Mouse (Mus musculus) C2C12 (cell line): ENCODE results near the gene Nav2. TPM values are rescaled to one million over a fixed set of nuclear protein-coding genes. Genes with fewer than 3 reads are reported as not detected.

Experiments used
- H3K27me3 ChIP-seq: one replicate; pipeline ENCODE4 v1.6.1; 2011; ENCODE audit not compliant: control insufficient read depth, insufficient read depth, insufficient read length
- H3K36me3 ChIP-seq: one replicate; pipeline ENCODE4 v1.6.1; 2011; ENCODE audit not compliant: control insufficient read depth, insufficient read depth
- H3K4me3 ChIP-seq: one replicate; pipeline ENCODE4 v1.5.1; 2011; ENCODE audit warnings: mild to moderate bottlenecking, control low read depth; ENCODE audit not compliant: poor library complexity, insufficient read depth, severe bottlenecking
- H3K79me2 ChIP-seq: one replicate; pipeline ENCODE4 v1.6.1; 2011; ENCODE audit not compliant: control insufficient read depth, insufficient read depth
- H3K79me3 ChIP-seq: one replicate; pipeline ENCODE4 v1.6.1; 2011; ENCODE audit warnings: low read depth, control low read depth
- H3ac ChIP-seq: one replicate; pipeline ENCODE3; 2011; ENCODE audit warnings: low read depth; ENCODE audit not compliant: control insufficient read depth, insufficient read length
- CEBPB ChIP-seq: IDR thresholded peaks from one replicate; pipeline ENCODE4 v1.6.1; 2011; ENCODE audit warnings: low read depth, mild to moderate bottlenecking, control low read depth, moderate library complexity
- CTCF ChIP-seq: IDR thresholded peaks from one replicate; pipeline ENCODE4 v1.5.1; 2011; ENCODE audit not compliant: control insufficient read depth, insufficient read depth, insufficient read length
- FOSL1 ChIP-seq: IDR thresholded peaks from one replicate; pipeline ENCODE4 v1.8.0; 2011; ENCODE audit warnings: mild to moderate bottlenecking, low read length; ENCODE audit not compliant: poor library complexity, insufficient read depth, severe bottlenecking
- MAX ChIP-seq: IDR thresholded peaks from one replicate; pipeline ENCODE4 v1.6.1; 2011; ENCODE audit warnings: mild to moderate bottlenecking, control low read depth
- MYOD1 ChIP-seq: IDR thresholded peaks from one replicate; pipeline ENCODE4 v1.6.1; 2011; ENCODE audit warnings: low read depth; ENCODE audit not compliant: control insufficient read depth, insufficient read length
- MYOG ChIP-seq: IDR thresholded peaks from one replicate; pipeline ENCODE4 v1.6.1; 2011; ENCODE audit not compliant: control insufficient read depth, insufficient read length; ENCODE audit errors: extremely low read depth
- USF1 ChIP-seq: IDR thresholded peaks from one replicate; pipeline ENCODE4 v1.6.1; 2011; ENCODE audit warnings: low read depth, mild to moderate bottlenecking, control low read depth, moderate library complexity
- polyA plus RNA-seq: library from polyadenylated mRNA; unstranded; fragments of >200 nt; fragmentation: generic; extraction: Trizol; gene quantifications from one replicate; pipeline ENCODE4 v1.2.1, GENCODE M21; 2012; ENCODE audit warnings: missing spikeins

The Nav2 gene
- polyA plus RNA-seq, 1 experiment, result 4.7 TPM

DNA sequence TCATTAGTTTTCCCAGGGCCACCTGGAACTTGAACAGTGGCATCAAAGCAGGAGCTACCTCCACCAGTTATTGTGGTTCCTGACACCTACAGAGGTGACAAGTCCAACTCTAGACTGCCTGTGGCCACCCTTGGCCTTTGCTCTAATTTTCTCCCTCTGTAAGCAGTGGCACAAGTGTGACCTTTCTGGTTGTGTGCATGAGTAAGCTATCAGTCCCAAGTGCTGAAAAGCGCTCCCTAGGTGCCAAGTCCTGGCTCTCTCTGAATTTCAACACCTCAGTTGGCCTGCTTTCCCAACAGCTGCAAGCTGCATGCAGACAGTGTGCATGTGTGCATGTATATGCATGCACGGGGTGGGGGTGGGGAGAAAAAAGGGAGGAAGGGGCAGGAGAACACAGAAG lies 324.5 kb downstream of the Nav2 start:
- Histone ChIP-seq H3K4me3 (no peak overlapping the region), H3K27me3 (no peaks in the 10 kb centered on the region), H3K79me3 (no peaks in the 10 kb centered on the region), H3K36me3 (no peaks in the 10 kb centered on the region), H3K79me2 (no peaks in the 10 kb centered on the region), H3ac (no peak overlapping the region)
- TF ChIP-seq USF1, result no peak

DNA sequence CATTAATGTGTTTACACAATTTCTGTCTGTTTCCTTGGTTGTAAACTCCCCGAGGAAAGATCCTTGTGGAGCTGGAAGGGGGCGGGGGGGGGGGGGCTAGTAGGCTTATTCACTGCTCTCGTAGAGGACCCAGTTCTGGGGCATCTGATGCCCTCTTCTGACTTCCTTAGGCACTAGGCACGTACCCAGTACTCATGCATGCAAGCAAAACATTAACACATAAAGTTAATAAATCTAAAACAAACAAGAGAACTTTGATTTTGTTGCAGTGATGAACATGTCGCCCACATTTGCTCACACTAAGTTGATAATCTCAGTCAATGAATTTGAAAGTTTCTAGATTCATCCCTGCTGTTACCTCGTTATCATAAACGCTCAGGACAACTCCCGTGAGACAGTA lies 325.8 kb downstream of the Nav2 start:
- Histone ChIP-seq H3K79me3 (no peaks in the 10 kb centered on the region), H3K79me2 (no peaks in the 10 kb centered on the region), H3K4me3 (no peak overlapping the region), H3K27me3 (no peaks in the 10 kb centered on the region), H3ac (no peak overlapping the region), H3K36me3 (no peaks in the 10 kb centered on the region)
- TF ChIP-seq CEBPB, result no peak
- no peak for TF ChIP-seq MYOD1
- TF ChIP-seq MYOG, result no peak
- TF ChIP-seq MAX, result no peak
- TF ChIP-seq USF1, result no peak
- no peak for TF ChIP-seq FOSL1
- no peak for TF ChIP-seq CTCF

DNA sequence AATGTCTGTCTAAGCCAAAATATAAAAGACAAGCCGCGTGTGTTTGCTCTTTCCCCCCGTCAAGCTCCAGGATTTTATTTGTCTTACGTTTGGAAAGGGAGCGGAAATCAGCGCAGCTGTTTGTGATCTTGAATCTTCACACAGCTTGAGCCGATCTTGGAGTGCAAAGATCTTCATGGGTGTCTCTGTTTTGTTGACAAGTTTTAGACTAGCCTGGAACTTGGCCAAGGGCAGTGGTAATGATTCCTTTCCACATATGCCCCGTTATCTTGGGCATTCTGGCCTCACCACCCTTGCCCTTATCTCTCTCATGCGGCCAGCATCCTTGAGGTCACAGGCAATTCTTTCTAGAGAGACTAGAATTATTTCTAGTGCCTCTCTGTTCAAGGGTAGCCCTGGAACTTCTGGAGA lies 326.8 kb downstream of the Nav2 start:
- H3ac ChIP-seq, result no peak overlapping the region
- no peaks in the 10 kb centered on the region for H3K79me3 ChIP-seq
- H3K27me3 ChIP-seq, result no peaks in the 10 kb centered on the region
- H3K36me3 ChIP-seq, result no peaks in the 10 kb centered on the region
- TF ChIP-seq USF1 (no peak), FOSL1 (no peak), MYOD1 (no peak), CEBPB (no peak), MAX (no peak), CTCF (no peak), MYOG (no peak)
- no peaks in the 10 kb centered on the region for H3K79me2 ChIP-seq
- H3K4me3 ChIP-seq, result no peak overlapping the region

DNA sequence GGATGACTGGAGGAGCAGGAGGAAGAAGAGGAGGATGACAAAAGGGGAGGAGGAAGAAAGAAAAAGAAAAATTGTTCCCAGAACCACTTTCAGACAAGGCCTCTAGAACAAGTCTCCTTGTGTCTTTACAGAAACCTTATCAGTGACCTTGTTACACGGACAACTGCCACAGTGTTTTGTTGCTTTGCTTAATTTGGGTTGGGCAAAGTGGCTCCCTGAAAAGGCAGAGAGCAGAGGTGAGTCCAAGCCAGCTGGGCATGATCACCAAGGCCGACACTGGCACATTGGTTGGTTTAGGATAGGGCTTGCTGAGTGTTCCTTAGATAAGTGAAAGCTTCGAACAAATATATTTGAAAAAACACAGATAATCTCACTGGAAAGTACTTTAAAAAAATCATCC lies 327.3 kb downstream of the Nav2 start:
- H3K36me3 ChIP-seq, result no peaks in the 10 kb centered on the region
- no peak for TF ChIP-seq MYOG
- no peak for TF ChIP-seq MYOD1
- no peak for TF ChIP-seq CTCF
- no peak for TF ChIP-seq FOSL1
- TF ChIP-seq CEBPB, result no peak
- H3K27me3 ChIP-seq, result no peaks in the 10 kb centered on the region
- H3ac ChIP-seq, result no peak overlapping the region
- H3K4me3 ChIP-seq, result no peak overlapping the region
- H3K79me2 ChIP-seq, result no peaks in the 10 kb centered on the region
- H3K79me3 ChIP-seq, result no peaks in the 10 kb centered on the region

DNA sequence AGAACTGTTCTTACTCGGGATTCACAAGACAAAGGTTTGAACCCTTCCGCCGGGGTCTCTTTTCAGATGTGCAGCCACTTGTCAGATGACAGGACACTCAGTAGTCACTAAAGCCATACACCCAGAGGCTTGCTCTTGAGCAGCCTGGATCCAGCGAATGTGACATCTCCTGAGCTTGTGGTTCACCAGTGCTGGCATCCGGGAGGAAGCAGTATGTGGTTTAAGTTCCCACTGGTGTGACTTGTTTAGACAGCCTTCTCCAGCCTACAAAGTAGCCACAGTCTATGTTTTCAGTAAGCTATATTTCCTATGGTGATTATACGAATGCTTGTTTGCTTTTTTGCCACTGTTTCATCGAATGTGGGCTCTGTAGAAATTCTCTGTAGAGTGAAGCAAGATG lies 331.9 kb downstream of the Nav2 start:
- no peaks in the 10 kb centered on the region for H3K36me3 ChIP-seq
- no peaks in the 10 kb centered on the region for H3K79me3 ChIP-seq
- TF ChIP-seq USF1 (no peak), FOSL1 (no peak), MAX (no peak), MYOG (no peak), MYOD1 (no peak), CEBPB (no peak), CTCF (no peak)

DNA sequence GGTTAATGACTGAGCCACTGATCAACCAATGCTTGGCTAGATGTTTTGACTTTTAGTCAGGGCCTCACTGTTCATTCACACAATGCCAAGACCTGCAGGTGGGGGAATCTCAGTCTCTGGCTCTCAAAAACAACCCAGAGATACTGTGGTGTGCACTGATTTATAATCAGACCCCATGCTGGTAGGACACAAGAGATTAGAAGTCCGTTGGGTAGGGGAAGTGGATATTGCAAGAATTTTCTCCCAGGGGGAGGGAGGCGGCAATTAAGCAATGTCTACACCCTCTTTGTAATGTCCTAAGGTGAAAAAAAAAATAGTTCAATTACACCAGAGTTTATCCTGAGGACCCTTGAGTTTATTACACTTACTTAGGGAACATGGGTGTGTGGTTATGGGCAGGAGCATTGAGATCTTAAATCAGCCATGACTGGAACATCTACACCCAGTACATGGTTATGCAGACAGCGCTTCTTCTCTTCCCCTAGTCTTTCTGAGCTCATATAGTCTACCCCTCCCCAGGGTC lies 332.8 kb downstream of the Nav2 start:
- H3K36me3 ChIP-seq, result no peaks in the 10 kb centered on the region
- H3K4me3 ChIP-seq, result no peak overlapping the region
- peaks cover 3% of the 10 kb centered on the region for H3K79me2 ChIP-seq
- H3K79me3 ChIP-seq, result no peaks in the 10 kb centered on the region
- no peak overlapping the region for H3ac ChIP-seq
- TF ChIP-seq MYOG (no peak), MYOD1 (no peak), USF1 (no peak), CTCF (no peak), MAX (no peak), CEBPB (no peak), FOSL1 (no peak)
- no peaks in the 10 kb centered on the region for H3K27me3 ChIP-seq

More for the DNA sequence above, 331.9 kb downstream of the Nav2 start:
- Histone ChIP-seq H3K79me2 (no peaks in the 10 kb centered on the region), H3K27me3 (no peaks in the 10 kb centered on the region), H3ac (no peak overlapping the region), H3K4me3 (no peak overlapping the region)
